ENCODE assay signal across 10 mouse cellular contexts in the genomic region with DNA sequence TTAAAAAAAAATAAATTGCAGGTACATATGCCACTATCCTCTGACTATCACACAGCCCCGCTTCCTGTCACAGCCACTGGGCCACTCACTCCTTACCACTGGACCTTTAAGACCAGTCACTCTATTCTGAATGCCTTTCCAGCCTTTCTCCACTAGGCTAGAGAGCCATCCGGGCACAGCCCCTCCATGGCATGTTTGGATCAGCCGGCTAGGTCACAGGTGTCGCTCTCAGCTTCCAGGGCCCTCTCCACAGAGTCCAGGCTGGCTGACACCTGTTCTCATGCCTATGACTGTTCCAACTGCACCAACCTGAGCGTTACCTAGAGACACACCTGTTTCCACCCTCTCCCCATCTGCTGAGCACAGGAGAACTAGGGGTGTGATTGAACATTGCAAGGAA. TPM values are rescaled to one million over a fixed set of nuclear protein-coding genes. Genes with fewer than 3 reads are reported as not detected.
DNase-seq lines count a peak whose midpoint lies in the region; ATAC-seq and TF ChIP-seq lines count a peak whose summit lies in the region.
"Had no signal": no experiment of that assay in that cellular context is flagged by ENCODE, and none has a peak within 500 bp of the region (broad histone marks: within the 10 kb centered on the region; RNA-seq: fewer than 3 reads in every experiment).

No protein-coding gene starts in this region.

- H3K36me3 ChIP-seq in forebrain, postnatal 0 days (ENCODE audit: insufficient read depth) = peaks cover 30% of the 10 kb centered on the region
- H3K36me3 ChIP-seq in forebrain, embryonic 12.5 days (replicated peaks) = peaks cover 34% of the 10 kb centered on the region
- peaks cover 34% of the 10 kb centered on the region; the same call in 1 of the 2 replicates for H3K36me3 ChIP-seq in ES-E14 (ENCODE audit: control insufficient read depth, insufficient read depth, low read length, poor library complexity, severe bottlenecking)
- peaks cover 9% of the 10 kb centered on the region; the same call in 1 of the 2 replicates for H3K36me3 ChIP-seq in kidney, adult 2 months (ENCODE audit: control insufficient read depth, insufficient read depth, low read length)
- peaks cover 31% of the 10 kb centered on the region for H3K36me3 ChIP-seq in liver, embryonic 15.5 days (replicated peaks)

- ATAC-seq in forebrain, postnatal 0 days = no peak
- ATAC-seq in forebrain, embryonic 12.5 days (ENCODE audit: low FRiP score) = no peak
- no peak for ATAC-seq in liver, embryonic 15.5 days (ENCODE audit: insufficient read depth)
- ATAC-seq in megakaryocyte-erythroid progenitor cell, adult 5-6 weeks (replicated peaks; ENCODE audit: low FRiP score, low TSS enrichment, poor library complexity, severe bottlenecking) = no peak
- ATAC-seq in granulocyte monocyte progenitor cell, adult 5-6 weeks (replicated peaks; ENCODE audit: poor library complexity, severe bottlenecking) = no peak

- H3K9ac ChIP-seq in forebrain, postnatal 0 days = no peak overlapping the region
- H3K9ac ChIP-seq in forebrain, embryonic 12.5 days = no peak overlapping the region
- H3K9ac ChIP-seq in ES-E14 (ENCODE audit: insufficient read depth, low read depth, low read length, poor library complexity, severe bottlenecking) = no peak overlapping the region
- no peak overlapping the region for H3K9ac ChIP-seq in liver, embryonic 15.5 days

- no peak for TF ChIP-seq CTCF in forebrain, postnatal 0 days (IDR thresholded peaks at IDR 0.05; ENCODE audit: low read depth)
- no peak; the same call in 1 of the 2 replicates for TF ChIP-seq CTCF in kidney, adult 2 months (conservative IDR thresholded peaks at IDR 0.05; ENCODE audit: insufficient read depth, insufficient read length, low read depth, low read length)

- TF ChIP-seq POLR2A in kidney, adult 2 months (IDR thresholded peaks at IDR 0.05; ENCODE audit: low read depth, low read length) = peak; percentile 16

- no peak overlapping the region for H3K4me3 ChIP-seq in forebrain, postnatal 0 days (ENCODE audit: low read depth, low read length)
- no peak overlapping the region for H3K4me3 ChIP-seq in forebrain, embryonic 12.5 days (replicated peaks)
- H3K4me3 ChIP-seq in ES-E14 (ENCODE audit: insufficient read depth in 1 of 2, low read depth in 1 of 2, low read length in 2 of 2, poor library complexity in 1 of 2, severe bottlenecking in 1 of 2) = 0 out of 4 replicates have a peak overlapping the region, but pooled peaks have one; percentile 60
- H3K4me3 ChIP-seq in kidney, adult 2 months (ENCODE audit: insufficient read depth, low read depth, low read length) = peak overlapping the region; percentile 94
- peak overlapping the region; percentile 49 for H3K4me3 ChIP-seq in liver, embryonic 15.5 days (replicated peaks)

- DNase-seq in forebrain, postnatal 0 days = peak; percentile 6
- no peak for DNase-seq in ES-E14 (ENCODE audit: low read depth, low spot score)
- peak; percentile 72 for DNase-seq in kidney, adult 2 months
- no peak for DNase-seq in MN1 (ENCODE audit: low spot score)
- DNase-seq: spleen, adult 18-20 months had no signal

- H3K9me3 ChIP-seq in forebrain, postnatal 0 days (ENCODE audit: low read length) = no peaks in the 10 kb centered on the region
- H3K9me3 ChIP-seq in forebrain, embryonic 12.5 days = no peaks in the 10 kb centered on the region
- H3K9me3 ChIP-seq in ES-E14 (ENCODE audit: control insufficient read depth, insufficient read depth, low read depth, low read length) = peaks cover 2% of the 10 kb centered on the region; the same call in 1 of the 2 replicates
- H3K9me3 ChIP-seq in liver, embryonic 15.5 days (replicated peaks) = no peaks in the 10 kb centered on the region

- in situ Hi-C loops in ES-E14 (cut with MboI; ENCODE audit: low sequenced_read_pairs in 2 of 2, unreplicated experiment in 2 of 2) = no loop called here

- peaks cover 10% of the 10 kb centered on the region; the same call in 1 of the 2 replicates for H3K27me3 ChIP-seq in forebrain, postnatal 0 days (ENCODE audit: insufficient read depth, low read length)
- peaks cover 38% of the 10 kb centered on the region for H3K27me3 ChIP-seq in forebrain, embryonic 12.5 days
- H3K27me3 ChIP-seq in kidney, adult 2 months (replicated peaks; ENCODE audit: control insufficient read depth, insufficient read depth, low read length) = no peaks in the 10 kb centered on the region
- peaks cover 9% of the 10 kb centered on the region; the same call in 1 of the 2 replicates for H3K27me3 ChIP-seq in liver, embryonic 15.5 days

- H3K4me2 ChIP-seq in forebrain, postnatal 0 days (ENCODE audit: low read depth) = no peak overlapping the region
- H3K4me2 ChIP-seq in forebrain, embryonic 12.5 days = no peak overlapping the region
- H3K4me2 ChIP-seq in liver, embryonic 15.5 days = peak overlapping the region; percentile 50

- H3K4me1 ChIP-seq in forebrain, postnatal 0 days (ENCODE audit: insufficient read depth) = no peaks in the 10 kb centered on the region
- no peaks in the 10 kb centered on the region; the same call in 1 of the 2 replicates for H3K4me1 ChIP-seq in forebrain, embryonic 12.5 days
- H3K4me1 ChIP-seq in ES-E14 (ENCODE audit: control insufficient read depth in 2 of 2, insufficient read depth in 2 of 2, low read length in 2 of 2, poor library complexity in 1 of 2) = peaks cover 12 to 46% of the 10 kb centered on the region in 2 experiments; a peak in 3 of 4 replicates
- peaks cover 62% of the 10 kb centered on the region for H3K4me1 ChIP-seq in kidney, adult 2 months (ENCODE audit: control insufficient read depth, insufficient read depth, low read length)
- peaks cover 43% of the 10 kb centered on the region for H3K4me1 ChIP-seq in liver, embryonic 15.5 days (replicated peaks)

- WGBS in forebrain, postnatal 0 days = 52% methylated on average over 5 of the region's 5 CpGs
- 60% methylated on average over 5 of the region's 5 CpGs for WGBS in forebrain, embryonic 12.5 days
- WGBS in kidney, adult 2 months = 24% methylated on average over 5 of the region's 5 CpGs
- 60% methylated on average over 5 of the region's 5 CpGs for WGBS in liver, embryonic 15.5 days (ENCODE audit: insufficient replicate concordance)

- no peak overlapping the region for H3K27ac ChIP-seq in forebrain, postnatal 0 days (ENCODE audit: low read depth, low read length)
- no peak overlapping the region for H3K27ac ChIP-seq in forebrain, embryonic 12.5 days
- no peak overlapping the region for H3K27ac ChIP-seq in ES-E14 (ENCODE audit: insufficient read depth, low read depth, low read length, poor library complexity, severe bottlenecking)
- peak overlapping the region; percentile 93 for H3K27ac ChIP-seq in kidney, adult 2 months (ENCODE audit: insufficient read depth, low read depth, low read length)
- no peak overlapping the region for H3K27ac ChIP-seq in liver, embryonic 15.5 days (replicated peaks)

RNA-seq across cellular contexts. Expression of a gene that starts 1.3 kb away (rescaled TPM):
- 0.38 and 1.1 TPM in 2 replicates for total RNA-seq in forebrain, postnatal 0 days (2014; rRNA removed)
- 0.92 and 1.5 TPM in 2 replicates for polyA plus RNA-seq in forebrain, postnatal 0 days (2015; fragmentation: Nextera tagmentation; extraction: Ambion mirVana)
- polyA plus RNA-seq in forebrain, embryonic 12.5 days (2016; fragmentation: Nextera tagmentation; extraction: Ambion mirVana) = 1.5 and 2.4 TPM in 2 replicates
- total RNA-seq in ES-E14 (2012; rRNA removed) = 11.3 and 16.5 TPM in 2 replicates
- 745 and 858 TPM in 2 replicates for polyA plus RNA-seq in kidney, adult 2 months (2012; rRNA removed)
- polyA plus RNA-seq in liver, embryonic 15.5 days (2015; fragmentation: Nextera tagmentation; extraction: Ambion mirVana) = 13.9 and 17.4 TPM in 2 replicates
- not detected in 2 replicates for total RNA-seq in megakaryocyte-erythroid progenitor cell, adult 5-6 weeks (2014; fragmentation: Nextera tagmentation)
- not detected in 2 replicates for total RNA-seq in megakaryocyte-erythroid progenitor cell, adult 5-6 weeks (2017)
- total RNA-seq in granulocyte monocyte progenitor cell, adult 5-6 weeks (2014; fragmentation: Nextera tagmentation) = not detected in 2 replicates
- 0.52 TPM in 1 of 2 replicates, not detected in the other for total RNA-seq in granulocyte monocyte progenitor cell, adult 5-6 weeks (2017)
- total RNA-seq: left cerebral cortex, postnatal 36 days had no signal

RNA-seq across cellular contexts. Expression of a gene that starts 16.3 kb away (rescaled TPM):
- 30.6 and 41.1 TPM in 2 replicates for total RNA-seq in forebrain, postnatal 0 days (2014; rRNA removed)
- 34.8 and 37.0 TPM in 2 replicates for polyA plus RNA-seq in forebrain, postnatal 0 days (2015; fragmentation: Nextera tagmentation; extraction: Ambion mirVana)
- polyA plus RNA-seq in forebrain, embryonic 12.5 days (2016; fragmentation: Nextera tagmentation; extraction: Ambion mirVana) = 46.6 and 52.4 TPM in 2 replicates
- total RNA-seq in ES-E14 (2012; rRNA removed) = 35.1 and 35.6 TPM in 2 replicates
- 11.8 and 12.2 TPM in 2 replicates for polyA plus RNA-seq in kidney, adult 2 months (2012; rRNA removed)
- 15.0 TPM in 2 replicates for polyA plus RNA-seq in liver, embryonic 15.5 days (2015; fragmentation: Nextera tagmentation; extraction: Ambion mirVana)
- 32.7 and 37.9 TPM in 2 replicates for total RNA-seq in megakaryocyte-erythroid progenitor cell, adult 5-6 weeks (2014; fragmentation: Nextera tagmentation)
- total RNA-seq in megakaryocyte-erythroid progenitor cell, adult 5-6 weeks (2017) = 27.0 and 35.8 TPM in 2 replicates
- 20.4 and 25.0 TPM in 2 replicates for total RNA-seq in granulocyte monocyte progenitor cell, adult 5-6 weeks (2014; fragmentation: Nextera tagmentation)
- total RNA-seq in granulocyte monocyte progenitor cell, adult 5-6 weeks (2017) = 18.1 and 21.0 TPM in 2 replicates

RNA-seq across cellular contexts. Expression of a gene that starts 17.9 kb away (rescaled TPM):
- 6.4 and 18.4 TPM in 2 replicates for total RNA-seq in forebrain, postnatal 0 days (2014; rRNA removed)
- polyA plus RNA-seq in forebrain, postnatal 0 days (2015; fragmentation: Nextera tagmentation; extraction: Ambion mirVana) = 15.6 and 18.3 TPM in 2 replicates
- polyA plus RNA-seq in forebrain, embryonic 12.5 days (2016; fragmentation: Nextera tagmentation; extraction: Ambion mirVana) = 8.4 and 9.0 TPM in 2 replicates
- total RNA-seq in ES-E14 (2012; rRNA removed) = 15.3 and 15.4 TPM in 2 replicates
- 21.9 and 28.4 TPM in 2 replicates for polyA plus RNA-seq in kidney, adult 2 months (2012; rRNA removed)
- polyA plus RNA-seq in liver, embryonic 15.5 days (2015; fragmentation: Nextera tagmentation; extraction: Ambion mirVana) = 2.7 and 3.3 TPM in 2 replicates
- 2.8 and 9.8 TPM in 2 replicates for total RNA-seq in megakaryocyte-erythroid progenitor cell, adult 5-6 weeks (2014; fragmentation: Nextera tagmentation)
- total RNA-seq in megakaryocyte-erythroid progenitor cell, adult 5-6 weeks (2017) = 2.5 and 3.4 TPM in 2 replicates
- total RNA-seq in granulocyte monocyte progenitor cell, adult 5-6 weeks (2014; fragmentation: Nextera tagmentation) = 0.92 and 7.3 TPM in 2 replicates
- total RNA-seq in granulocyte monocyte progenitor cell, adult 5-6 weeks (2017) = 0.90 and 3.3 TPM in 2 replicates

RNA-seq across cellular contexts. Expression of a gene that starts 24.7 kb away (rescaled TPM):
- 43.0 and 56.2 TPM in 2 replicates for total RNA-seq in forebrain, postnatal 0 days (2014; rRNA removed)
- polyA plus RNA-seq in forebrain, postnatal 0 days (2015; fragmentation: Nextera tagmentation; extraction: Ambion mirVana) = 66.8 and 69.3 TPM in 2 replicates
- 89.2 and 92.8 TPM in 2 replicates for polyA plus RNA-seq in forebrain, embryonic 12.5 days (2016; fragmentation: Nextera tagmentation; extraction: Ambion mirVana)
- total RNA-seq in ES-E14 (2012; rRNA removed) = 53.9 and 56.4 TPM in 2 replicates
- 148 and 163 TPM in 2 replicates for polyA plus RNA-seq in kidney, adult 2 months (2012; rRNA removed)
- polyA plus RNA-seq in liver, embryonic 15.5 days (2015; fragmentation: Nextera tagmentation; extraction: Ambion mirVana) = 51.5 and 59.2 TPM in 2 replicates
- total RNA-seq in megakaryocyte-erythroid progenitor cell, adult 5-6 weeks (2014; fragmentation: Nextera tagmentation) = 76.8 and 85.0 TPM in 2 replicates
- 32.4 and 62.8 TPM in 2 replicates for total RNA-seq in megakaryocyte-erythroid progenitor cell, adult 5-6 weeks (2017)
- 63.3 and 78.0 TPM in 2 replicates for total RNA-seq in granulocyte monocyte progenitor cell, adult 5-6 weeks (2014; fragmentation: Nextera tagmentation)
- 38.6 and 50.5 TPM in 2 replicates for total RNA-seq in granulocyte monocyte progenitor cell, adult 5-6 weeks (2017)

RNA-seq across cellular contexts. Expression of a gene that starts 33.2 kb away (rescaled TPM):
- total RNA-seq in forebrain, postnatal 0 days (2014; rRNA removed) = 17.2 and 28.0 TPM in 2 replicates
- 69.4 and 73.0 TPM in 2 replicates for polyA plus RNA-seq in forebrain, postnatal 0 days (2015; fragmentation: Nextera tagmentation; extraction: Ambion mirVana)
- polyA plus RNA-seq in forebrain, embryonic 12.5 days (2016; fragmentation: Nextera tagmentation; extraction: Ambion mirVana) = 36.6 and 46.6 TPM in 2 replicates
- 88.5 and 115 TPM in 2 replicates for total RNA-seq in ES-E14 (2012; rRNA removed)
- 289 and 293 TPM in 2 replicates for polyA plus RNA-seq in kidney, adult 2 months (2012; rRNA removed)
- 122 and 141 TPM in 2 replicates for polyA plus RNA-seq in liver, embryonic 15.5 days (2015; fragmentation: Nextera tagmentation; extraction: Ambion mirVana)
- total RNA-seq in megakaryocyte-erythroid progenitor cell, adult 5-6 weeks (2014; fragmentation: Nextera tagmentation) = 54.1 and 72.8 TPM in 2 replicates
- 25.4 and 37.0 TPM in 2 replicates for total RNA-seq in megakaryocyte-erythroid progenitor cell, adult 5-6 weeks (2017)
- total RNA-seq in granulocyte monocyte progenitor cell, adult 5-6 weeks (2014; fragmentation: Nextera tagmentation) = 93.1 and 126 TPM in 2 replicates
- total RNA-seq in granulocyte monocyte progenitor cell, adult 5-6 weeks (2017) = 24.9 and 69.4 TPM in 2 replicates

Comparison
In these comparisons a context has a peak if more than half of its experiments do, and no peak if none do; other contexts are left out.
1. DNase-seq: peak in forebrain, postnatal 0 days (single experiment) and kidney, adult 2 months (single experiment); none in ES-E14 (single experiment) and MN1 (single experiment).
2. H3K4me3 ChIP-seq: peak in ES-E14 (2 of 2), kidney, adult 2 months (single experiment) and liver, embryonic 15.5 days (single experiment); none in forebrain, postnatal 0 days (single experiment) and forebrain, embryonic 12.5 days (single experiment).